Mouse (Mus musculus): ENCODE measurements around the gene Cldn34c1. TPM values are rescaled to one million over a fixed set of nuclear protein-coding genes. Genes with fewer than 3 reads are reported as not detected.

The Cldn34c1 gene
- polyA plus RNA-seq (2014; fragmentation: Illumina TruSeq; extraction: RNeasy Lipid Tissue Mini Kit (QIAGEN cat#74804); ENCODE audit: low read depth, low replicate concordance), result 6.5 TPM

DNA sequence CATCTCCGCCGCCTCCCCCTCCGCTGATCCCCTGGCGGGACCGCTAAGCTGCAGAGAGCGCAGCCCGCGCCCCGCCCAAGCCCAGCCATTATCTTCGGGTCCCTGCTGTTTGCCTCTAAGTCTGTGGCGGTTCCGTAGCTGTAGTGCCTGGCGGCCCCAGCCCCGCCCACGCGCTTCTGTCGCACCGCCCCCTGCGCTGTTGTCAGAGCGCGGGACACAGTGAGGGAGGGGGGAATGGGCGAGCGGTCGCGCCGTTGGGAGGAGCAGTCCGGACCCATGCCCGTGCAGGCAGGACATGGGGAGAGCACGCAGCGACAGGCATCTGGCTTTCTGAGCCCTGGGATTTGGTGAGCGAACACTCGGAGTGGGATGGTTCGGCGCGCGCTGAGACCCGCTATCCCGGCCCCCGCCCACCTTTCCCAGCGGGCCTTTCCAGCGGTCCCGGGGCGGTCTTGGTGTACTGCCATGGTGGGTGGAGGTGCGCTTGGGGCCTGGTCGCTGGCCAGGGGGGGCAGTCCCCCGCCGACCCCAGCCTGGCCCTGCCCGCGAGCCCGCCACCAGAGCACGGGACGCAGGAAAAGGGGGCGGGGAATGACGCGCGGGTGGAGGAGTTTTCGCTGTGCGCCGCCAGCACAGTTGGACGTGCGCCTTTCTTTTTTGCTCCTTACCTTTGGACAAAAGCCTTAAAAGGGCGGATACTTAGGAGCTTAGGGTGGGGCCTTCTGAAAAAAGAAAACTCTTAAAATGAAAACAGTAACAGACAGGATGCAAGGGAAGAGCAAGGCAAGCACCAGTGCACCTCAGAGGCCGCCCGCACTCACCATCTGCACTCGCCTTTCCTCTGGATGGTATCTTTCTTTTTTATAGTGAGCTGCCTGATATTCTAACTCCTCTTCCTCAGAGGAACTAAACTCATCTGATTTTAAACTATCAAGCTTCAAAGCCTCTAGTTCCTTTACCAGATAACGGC lies at the start of gene Cldn34c1:
Cldn34c1 (plus strand) TSS at position 205 of the 970 bp plus-strand sequence.

DNA sequence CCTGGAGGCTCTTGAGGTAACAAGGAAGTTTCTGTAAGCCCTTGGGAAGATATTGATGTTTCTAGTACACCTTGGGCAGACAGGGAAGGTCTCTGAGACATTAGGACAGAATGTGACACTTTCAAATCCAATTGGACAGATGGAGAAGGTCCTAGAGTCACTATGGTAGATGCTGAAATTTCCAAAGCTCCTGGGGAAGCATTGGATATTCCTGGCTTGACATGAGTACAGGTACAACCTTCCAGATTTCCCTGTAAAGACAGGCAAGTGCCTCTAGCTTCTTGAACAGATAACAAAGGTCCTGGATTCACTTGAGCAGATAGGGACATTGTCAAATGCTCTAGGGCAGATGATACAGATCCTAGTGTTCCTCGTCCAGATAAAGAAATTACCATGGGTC lies 119.1 kb downstream of the Cldn34c1 start, which contains the start of gene Srsx:
Srsx (minus strand) TSS at position 101 of the 400 bp plus-strand sequence.

Other genes with a start within 250 kb of the Cldn34c1 start
- not detected for gene Gm17521, start 73.8 kb upstream of the Cldn34c1 start, polyA plus RNA-seq (2014; fragmentation: Illumina TruSeq; extraction: RNeasy Lipid Tissue Mini Kit (QIAGEN cat#74804); ENCODE audit: low read depth, low replicate concordance)
- not detected for gene Srsx, start 119.0 kb downstream of the Cldn34c1 start, polyA plus RNA-seq (2014; fragmentation: Illumina TruSeq; extraction: RNeasy Lipid Tissue Mini Kit (QIAGEN cat#74804); ENCODE audit: low read depth, low replicate concordance)
- gene Gm17577, start 143.4 kb downstream of the Cldn34c1 start, polyA plus RNA-seq (2014; fragmentation: Illumina TruSeq; extraction: RNeasy Lipid Tissue Mini Kit (QIAGEN cat#74804); ENCODE audit: low read depth, low replicate concordance), result not detected